Mouse (Mus musculus) lung, postnatal 4 days (tissue): ENCODE data around the gene Mmaa.

ENCODE experiments used
- DNase-seq, 2 experiments: peaks; one replicate each; pipeline ENCODE4 v3.0.0; 2021

Gene Mmaa

DNA sequence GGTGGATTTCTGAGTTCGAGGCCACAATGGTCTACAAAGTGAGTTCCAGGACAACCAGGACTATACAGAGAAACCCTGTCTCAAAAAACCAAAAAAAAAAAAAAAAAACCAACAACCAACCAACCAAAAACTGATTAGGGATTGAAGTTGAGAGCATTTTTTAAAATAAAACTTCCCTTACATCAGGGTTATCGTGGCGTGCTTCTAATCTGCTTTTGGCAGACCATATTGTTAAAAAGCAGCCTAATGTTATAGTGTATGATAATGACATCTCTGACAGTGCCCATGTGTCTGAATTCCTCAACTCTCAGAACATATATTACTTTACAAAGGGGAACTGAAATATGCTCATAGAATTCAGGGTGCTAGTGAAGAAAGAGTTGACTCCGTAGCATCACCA is 6.5 kb downstream of the Mmaa start:
- DNase-seq: no peak

GRCm38 (mm10) chr8:79286424-79286823 is 8.3 kb downstream of the Mmaa start:
- DNase-seq: no peak

GRCm38 (mm10) chr8:79284626-79285025 is 10.1 kb downstream of the Mmaa start:
- DNase-seq: no peak

DNA sequence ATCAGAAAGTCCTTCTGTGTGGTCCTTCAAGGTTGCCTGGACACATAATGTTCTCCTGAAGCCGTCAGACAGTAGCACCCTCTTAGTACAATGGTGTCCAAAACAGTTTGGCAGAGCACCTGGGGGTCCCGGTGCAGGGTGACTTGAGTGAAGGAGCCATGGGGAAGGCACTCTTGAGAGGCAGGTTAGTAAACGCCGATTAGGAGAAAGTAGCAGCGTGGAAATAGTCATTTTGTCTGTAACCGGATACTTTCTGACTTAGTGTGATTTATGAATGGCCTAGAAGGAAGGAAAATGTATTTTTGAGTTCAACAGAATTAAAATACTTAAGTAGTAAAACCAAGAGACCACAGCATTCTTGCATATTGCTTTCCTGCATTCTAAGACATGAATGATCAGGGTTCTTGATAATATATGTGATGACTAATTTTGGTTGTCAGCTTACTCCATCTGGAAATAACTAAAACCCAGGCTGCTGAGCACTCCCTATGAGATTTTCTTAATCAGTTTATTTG is 13.3 kb downstream of the Mmaa start:
- no peak for DNase-seq

GRCm38 (mm10) chr8:79277264-79277870 is 17.4 kb downstream of the Mmaa start:
- peak in 1 of 2 experiments; percentile 39 for DNase-seq

DNA sequence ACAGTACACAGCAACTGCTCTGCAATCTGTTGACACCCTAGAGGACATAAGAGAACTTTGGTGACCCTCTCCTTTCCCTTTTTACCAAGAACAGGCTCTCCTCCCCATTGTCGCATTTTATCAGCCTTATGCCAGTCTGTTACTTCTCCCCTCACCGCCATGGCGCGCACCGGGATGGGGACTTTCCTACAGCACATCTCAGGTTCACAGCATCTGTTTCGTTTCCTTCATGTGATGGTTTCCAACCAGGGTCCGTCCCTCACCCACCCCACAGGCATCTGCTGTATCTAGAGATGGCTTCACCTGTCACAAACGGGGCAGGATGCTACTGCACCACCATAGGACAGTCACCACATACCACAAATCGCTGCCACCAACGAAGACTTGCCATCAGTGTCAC is 19.8 kb downstream of the Mmaa start:
- DNase-seq: no peak

DNA sequence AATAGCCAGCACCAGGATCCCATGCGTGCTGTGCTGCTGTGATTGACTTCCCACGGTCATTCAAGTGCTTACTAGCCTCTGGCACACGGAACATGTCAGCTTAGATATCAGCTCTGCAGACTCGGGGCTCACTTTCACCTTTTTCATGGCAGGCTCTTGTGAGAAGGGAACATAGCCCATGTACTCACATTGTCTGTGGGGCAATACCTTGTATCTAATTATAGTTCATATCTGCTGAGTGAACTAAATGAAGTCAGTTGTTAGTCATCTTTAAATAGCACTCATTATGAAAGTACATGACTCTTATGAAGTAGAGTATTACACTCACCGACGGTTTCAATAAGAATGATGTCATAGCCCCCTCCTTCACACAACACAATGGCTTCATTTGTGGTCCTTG is 21.0 kb downstream of the Mmaa start:
- DNase-seq: no peak

DNA sequence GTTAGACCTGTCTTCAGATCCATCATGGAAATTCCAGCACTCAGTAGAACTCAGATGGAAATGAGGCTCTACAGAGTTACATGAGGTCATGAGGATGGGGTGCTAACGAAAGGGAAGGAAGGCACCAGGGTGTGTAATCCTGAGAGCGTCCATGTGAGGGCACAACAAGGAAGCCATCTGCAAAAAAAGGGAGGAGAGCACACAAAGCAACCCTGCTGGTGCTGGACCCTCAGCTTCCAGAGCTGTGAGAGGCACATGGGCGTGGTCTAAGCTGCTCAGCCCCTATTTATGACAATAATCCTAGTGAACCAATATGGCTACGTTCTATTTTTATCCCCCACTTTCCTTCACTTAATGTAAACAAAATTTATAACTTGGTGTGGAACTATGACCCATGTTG is 22.1 kb downstream of the Mmaa start:
- DNase-seq: no peak

DNA sequence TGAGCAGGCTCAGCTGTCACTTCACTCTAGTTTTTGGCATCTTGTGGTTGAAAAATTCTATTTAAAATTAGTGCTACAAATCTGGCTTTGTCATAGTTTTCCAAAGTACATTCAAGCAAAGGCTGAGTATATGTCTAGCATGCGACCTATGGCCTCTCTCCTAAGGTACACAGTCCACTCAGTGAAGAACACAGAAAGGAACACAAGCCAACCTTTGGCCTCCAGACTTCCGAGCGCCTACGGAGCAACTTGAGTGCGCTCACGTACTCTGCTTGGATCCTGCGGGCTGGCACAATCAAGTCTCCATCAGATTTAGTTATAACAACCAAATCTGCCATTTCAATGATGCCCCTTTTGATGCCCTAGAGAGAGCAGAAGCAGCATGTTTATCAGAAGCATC is 25.8 kb downstream of the Mmaa start:
- no peak for DNase-seq

DNA sequence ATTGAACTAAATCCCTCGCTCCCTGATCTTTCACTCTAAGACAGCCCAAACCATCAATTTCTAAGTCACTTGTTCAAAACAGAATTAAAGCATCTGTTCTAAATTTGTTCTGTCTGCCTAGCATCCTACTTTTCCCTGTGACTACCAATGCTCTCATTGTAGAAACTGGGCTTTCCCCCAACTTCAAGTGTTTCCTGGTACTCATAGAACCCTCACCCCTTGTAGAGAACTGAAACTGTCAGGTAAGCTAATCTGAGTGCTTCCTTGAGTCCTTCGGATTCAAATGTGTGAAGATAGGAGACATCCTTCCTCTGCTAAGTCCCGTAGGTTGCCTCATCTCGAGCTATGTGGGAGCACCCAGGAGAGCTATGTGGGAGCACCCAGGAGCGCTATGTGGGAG is 32.8 kb downstream of the Mmaa start:
- DNase-seq: no peak

GRCm38 (mm10) chr8:79256076-79256705 is 38.5 kb downstream of the Mmaa start:
- DNase-seq: no peak

GRCm38 (mm10) chr8:79253742-79254141 is 41.0 kb downstream of the Mmaa start:
- DNase-seq: no peak

GRCm38 (mm10) chr8:79248470-79248869 is 46.3 kb downstream of the Mmaa start, which contains the start of gene 1700011L22Rik:
Gene 1700011L22Rik, minus strand, starts transcription at chr8:79248570.
- DNase-seq: no peak

- DNase-seq: no peak
These were observed 51.3 kb downstream of the Mmaa start for GRCm38 (mm10) chr8:79243422-79243821.

GRCm38 (mm10) chr8:79239996-79240395 is 54.7 kb downstream of the Mmaa start:
- DNase-seq: no peak

DNA sequence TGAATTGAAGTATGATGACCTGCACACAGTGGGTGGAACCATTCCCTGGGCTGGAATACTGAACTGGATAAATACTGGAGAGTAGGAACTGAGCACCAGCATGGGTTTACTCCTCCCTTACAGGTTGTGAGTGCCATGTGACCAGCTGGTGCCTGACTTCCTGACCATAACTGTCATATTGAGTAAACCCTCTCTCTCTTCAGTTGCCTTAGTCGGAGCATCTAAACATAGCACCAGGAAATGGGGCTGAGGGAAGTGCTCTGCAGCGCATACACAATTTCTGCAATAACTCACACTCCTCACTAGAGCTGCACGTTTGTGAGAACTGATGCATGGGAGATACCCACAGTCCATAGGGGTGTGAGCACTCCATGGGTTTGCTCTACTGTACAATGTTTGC is 55.4 kb downstream of the Mmaa start:
- DNase-seq: no peak

GRCm38 (mm10) chr8:79229266-79229888 is 65.4 kb downstream of the Mmaa start:
- no peak for DNase-seq

GRCm38 (mm10) chr8:79227916-79228315 is 66.8 kb downstream of the Mmaa start:
- no peak for DNase-seq

- DNase-seq: no peak
These were observed 67.5 kb downstream of the Mmaa start for GRCm38 (mm10) chr8:79227194-79227593.

GRCm38 (mm10) chr8:79226046-79226445 is 68.7 kb downstream of the Mmaa start:
- no peak for DNase-seq

DNA sequence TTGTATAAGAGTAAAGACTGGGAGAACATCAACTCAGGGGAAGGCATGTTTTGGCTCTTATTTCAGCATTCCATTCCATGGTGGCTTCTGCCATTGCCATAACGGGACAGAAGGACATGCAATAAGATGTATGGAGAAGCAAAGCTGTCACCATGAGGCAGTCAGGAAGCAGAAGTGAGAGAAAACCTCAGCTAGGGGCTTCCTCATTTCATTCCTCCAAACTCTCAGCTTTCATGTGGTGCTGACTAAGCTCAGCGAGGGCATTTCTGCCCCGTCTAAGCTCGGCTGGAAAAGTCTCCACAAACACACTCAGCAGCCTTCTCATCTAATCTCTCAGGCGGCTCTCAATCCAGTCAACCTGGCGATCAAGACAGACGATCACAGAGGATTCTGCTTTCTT is 69.2 kb downstream of the Mmaa start:
- no peak for DNase-seq

DNA sequence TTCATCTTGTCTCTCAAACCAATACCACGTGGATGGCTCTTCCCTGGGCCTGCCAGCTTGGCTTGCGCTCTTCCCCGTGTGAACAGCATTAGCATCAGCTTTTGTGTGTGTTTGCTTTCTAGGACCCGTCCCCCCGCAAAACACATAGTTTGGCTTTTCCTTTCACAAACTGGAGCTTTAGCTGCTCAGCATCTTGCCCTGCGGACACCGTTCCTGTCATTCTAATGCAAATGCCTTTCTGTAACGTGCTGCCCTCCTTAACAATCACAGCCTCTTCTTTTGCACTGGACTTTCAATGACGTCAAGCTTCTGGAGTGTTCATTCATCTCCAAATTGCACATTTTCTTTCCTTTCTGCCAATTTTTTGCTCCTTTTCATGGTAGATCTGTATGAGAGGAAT is 70.4 kb downstream of the Mmaa start:
- DNase-seq: no peak

GRCm38 (mm10) chr8:79222752-79223141 is 72.0 kb downstream of the Mmaa start:
- no peak for DNase-seq

- no peak for DNase-seq
These were observed 72.5 kb downstream of the Mmaa start for GRCm38 (mm10) chr8:79222106-79222751.
